Mouse (Mus musculus) neural tube, embryonic 10.5 days (tissue): Measurements from ENCODE around the gene Rab3c.

Experiments
- DNase-seq: peaks from one replicate; pipeline ENCODE4 v3.0.0-alpha.2; 2017; ENCODE audit warnings: low spot score; ENCODE audit errors: extremely low spot score

The Rab3c gene

GRCm38 (mm10) chr13:110097424-110098050 is 183.3 kb downstream of the Rab3c start:
- DNase-seq, result no peak

- DNase-seq, result no peak
Observed at GRCm38 (mm10) chr13:110094998-110095397, 185.8 kb downstream of the Rab3c start.

GRCm38 (mm10) chr13:110093720-110094685 is 186.8 kb downstream of the Rab3c start:
- DNase-seq, result no peak

- DNase-seq, result no peak
Observed at GRCm38 (mm10) chr13:110083961-110084360, 196.8 kb downstream of the Rab3c start.

GRCm38 (mm10) chr13:110081174-110081573 is 199.6 kb downstream of the Rab3c start:
- DNase-seq, result no peak

GRCm38 (mm10) chr13:110075587-110075986 is 205.2 kb downstream of the Rab3c start:
- no peak for DNase-seq

- DNase-seq, result no peak
Observed at GRCm38 (mm10) chr13:110074180-110074579, 206.6 kb downstream of the Rab3c start.

GRCm38 (mm10) chr13:110067149-110067548 is 213.6 kb downstream of the Rab3c start:
- DNase-seq, result no peak

- no peak for DNase-seq
Observed at GRCm38 (mm10) chr13:110066674-110067073, 214.1 kb downstream of the Rab3c start.

- peak; percentile 73 for DNase-seq
Observed at GRCm38 (mm10) chr13:110062835-110063411, 217.9 kb downstream of the Rab3c start.

GRCm38 (mm10) chr13:110062288-110062687 is 218.5 kb downstream of the Rab3c start:
- DNase-seq, result no peak

- no peak for DNase-seq
Observed at GRCm38 (mm10) chr13:110054538-110054937, 226.3 kb downstream of the Rab3c start.

- no peak for DNase-seq
Observed at GRCm38 (mm10) chr13:110048767-110049434, 231.9 kb downstream of the Rab3c start.

- no peak for DNase-seq
Observed at GRCm38 (mm10) chr13:110044418-110044817, 236.4 kb downstream of the Rab3c start.

GRCm38 (mm10) chr13:110039779-110040498 is 240.9 kb downstream of the Rab3c start:
- DNase-seq, result peak; percentile 31

- no peak for DNase-seq
Observed at GRCm38 (mm10) chr13:110039170-110039569, 241.6 kb downstream of the Rab3c start.

- DNase-seq, result no peak
Observed at GRCm38 (mm10) chr13:110038521-110038920, 242.3 kb downstream of the Rab3c start.

- DNase-seq, result no peak
Observed at GRCm38 (mm10) chr13:110034885-110035284, 245.9 kb downstream of the Rab3c start.

GRCm38 (mm10) chr13:110034041-110034440 is 246.8 kb downstream of the Rab3c start:
- DNase-seq, result no peak

- DNase-seq, result no peak
Observed at GRCm38 (mm10) chr13:110031886-110032285, 248.9 kb downstream of the Rab3c start.

GRCm38 (mm10) chr13:110031061-110031460 is 249.7 kb downstream of the Rab3c start:
- DNase-seq, result no peak
